Mouse (Mus musculus) stomach, postnatal 0 days (tissue): ENCODE measurements at regions not wholly inside any gene's neighbourhood (a gene's known extent, or its start where the extent isn't known, plus 50 kb on each side); places are given as distances from the start of the nearest gene placed in this dataset.

Experiments used
- CTCF ChIP-seq: IDR thresholded peaks from 2 replicates; pipeline ENCODE4 v1.5.1; 2016; ENCODE audit warnings: antibody characterized with exemption, low read depth, mild to moderate bottlenecking, moderate library complexity
- EP300 ChIP-seq: optimal IDR thresholded peaks from 2 replicates; pipeline ENCODE3; 2016; ENCODE audit warnings: antibody characterized with exemption

- no peak for TF ChIP-seq EP300
- TF ChIP-seq CTCF, result no peak
Measured at GRCm38 (mm10) chr1:193665854-193666253, 295.8 kb upstream of the Camk1g start.
